Mouse (Mus musculus) induced T-regulatory cell, adult 2 months (primary cell): Measurements from ENCODE around the gene Jtb.

Experiments
- DNase-seq: peaks from one replicate; pipeline ENCODE4 v3.0.0-alpha.2; 2012; ENCODE audit warnings: low read depth

Jtb gene

DNA sequence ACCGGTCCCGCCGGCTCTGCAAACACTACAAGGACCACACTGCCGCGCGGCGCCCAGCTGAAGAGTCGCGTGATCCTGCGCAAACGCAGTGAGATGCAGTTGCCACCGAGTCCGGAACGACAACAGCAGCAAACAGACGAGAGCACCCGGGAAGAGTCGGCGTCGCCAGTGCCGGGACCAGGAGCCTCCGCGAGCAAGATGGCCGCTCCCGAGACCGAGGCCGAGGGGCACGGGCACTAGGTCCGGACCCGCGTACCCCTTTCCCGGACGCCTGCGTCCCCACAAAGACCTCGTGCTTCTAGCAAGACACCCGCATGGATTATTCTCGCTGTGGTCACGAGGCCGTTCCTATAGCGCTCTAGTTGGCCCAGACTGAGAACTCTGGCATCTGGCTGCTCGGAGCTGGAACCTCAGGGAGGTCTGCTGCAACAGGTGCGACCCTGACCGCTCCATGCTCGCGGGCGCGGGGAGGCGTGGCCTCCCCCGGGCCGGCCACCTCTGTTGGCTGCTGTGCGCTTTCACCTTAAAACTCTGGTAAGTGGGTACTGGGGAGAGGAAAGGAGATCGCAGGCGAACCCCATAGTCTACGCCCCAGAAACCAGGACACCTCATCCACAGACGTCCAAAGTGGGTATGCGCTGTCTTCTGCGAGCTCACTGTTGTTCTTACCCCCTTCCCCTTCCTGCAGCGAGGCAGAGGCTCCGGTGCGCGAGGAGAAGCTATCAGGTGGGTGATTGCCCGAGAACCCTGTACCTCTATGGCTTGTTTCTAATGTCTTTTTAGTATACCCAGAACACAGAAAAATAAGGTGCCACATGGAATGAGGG is at the start of gene Jtb:
Gene Jtb, plus strand, starts transcription at position 91 of the 827 bp plus-strand sequence.
- DNase-seq: peak; percentile 95

GRCm38 (mm10) chr3:90183581-90183980 is 47.8 kb upstream of the Jtb start:
- DNase-seq: no peak

- no peak for DNase-seq
Measured at GRCm38 (mm10) chr3:90190859-90191510, 40.4 kb upstream of the Jtb start.

- DNase-seq: no peak
Measured at GRCm38 (mm10) chr3:90194759-90195158, 36.6 kb upstream of the Jtb start.

GRCm38 (mm10) chr3:90195644-90196043 is 35.8 kb upstream of the Jtb start:
- no peak for DNase-seq

- DNase-seq: no peak
Measured at GRCm38 (mm10) chr3:90197548-90197947, 33.8 kb upstream of the Jtb start.

DNA sequence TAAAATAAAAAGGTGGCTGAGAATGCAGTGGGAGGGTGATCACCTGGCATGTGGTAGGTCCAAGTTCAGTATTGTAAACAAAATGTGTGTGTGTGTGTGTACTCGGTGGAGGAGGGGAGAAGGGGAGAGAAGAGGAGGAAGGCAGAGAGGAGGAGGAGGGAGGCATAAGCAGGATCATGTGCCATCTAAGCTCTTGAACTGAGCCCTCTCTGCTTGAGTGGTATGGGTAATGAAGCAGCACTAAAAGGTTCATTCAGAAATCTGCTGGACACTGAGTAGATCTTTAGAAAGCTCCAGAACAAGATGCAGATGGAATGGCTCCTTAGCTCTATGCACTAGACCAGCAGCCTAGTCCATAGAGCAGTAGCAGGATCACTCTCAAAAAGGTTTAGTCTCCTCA is 28.5 kb upstream of the Jtb start:
- DNase-seq: no peak

DNA sequence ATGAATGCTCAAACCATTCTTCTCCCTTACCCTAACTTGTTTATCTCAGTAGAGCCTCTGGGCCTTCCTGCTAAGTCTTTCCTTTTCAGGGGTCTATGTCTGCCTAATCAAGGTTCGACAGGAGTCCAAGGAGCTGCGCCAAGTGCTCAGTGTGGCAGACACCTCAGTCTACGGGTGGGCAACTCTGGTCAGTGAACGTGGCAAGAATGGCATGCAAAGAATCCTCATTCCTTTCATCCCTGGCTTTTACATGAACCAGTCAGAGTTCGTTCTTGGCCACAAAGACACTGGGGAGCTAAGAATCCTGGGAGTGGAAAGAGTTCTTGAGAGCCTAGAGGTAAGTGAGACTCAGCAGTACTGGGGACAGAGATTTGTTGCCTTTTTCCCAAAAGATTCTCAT is 27.8 kb upstream of the Jtb start:
- no peak for DNase-seq

DNA sequence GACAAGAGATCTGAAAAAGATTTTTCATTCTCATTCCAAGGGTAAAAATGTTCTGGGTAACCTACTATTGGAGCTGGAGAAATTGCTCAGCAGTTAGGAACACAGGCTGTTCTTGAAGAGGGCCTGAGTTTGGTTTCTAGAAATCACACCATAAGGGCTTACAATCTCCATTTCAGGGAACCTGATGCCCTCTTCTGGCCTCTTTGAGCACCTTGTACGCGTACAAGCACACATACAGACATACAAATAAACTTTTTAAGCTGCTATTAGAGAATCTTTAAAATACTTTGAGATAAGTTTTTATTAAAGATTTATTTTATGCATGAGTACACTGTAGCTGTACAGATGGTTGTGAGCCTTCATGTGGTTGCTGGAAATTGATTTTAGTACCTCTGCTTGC is 26.8 kb upstream of the Jtb start:
- no peak for DNase-seq

- no peak for DNase-seq
Measured at GRCm38 (mm10) chr3:90208662-90209061, 22.7 kb upstream of the Jtb start.

GRCm38 (mm10) chr3:90209908-90210566 is 21.4 kb upstream of the Jtb start:
- no peak for DNase-seq

- peak; percentile 53 for DNase-seq
Measured at GRCm38 (mm10) chr3:90211475-90212398, 19.7 kb upstream of the Jtb start.

DNA sequence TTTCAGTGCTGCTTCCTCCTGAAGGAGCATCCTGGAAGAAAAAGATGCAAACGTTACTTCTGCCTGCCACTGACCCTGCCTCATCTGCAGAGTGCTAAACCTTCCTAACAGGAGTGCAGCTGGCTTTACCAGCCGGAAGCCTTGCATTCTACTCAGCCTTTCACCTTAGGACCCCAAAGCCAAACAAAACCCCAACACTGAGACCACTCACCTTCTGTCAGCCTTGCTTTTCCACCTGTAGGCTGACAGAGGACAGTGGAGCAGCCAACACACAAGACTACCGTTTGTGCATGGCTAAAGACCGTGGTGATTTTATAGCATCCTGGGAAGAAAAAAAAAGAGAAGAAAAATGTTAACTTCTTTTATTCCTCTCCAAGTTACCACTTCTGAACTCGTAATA is 18.7 kb upstream of the Jtb start:
- DNase-seq: peak; percentile 34

GRCm38 (mm10) chr3:90213377-90213866 is 18.0 kb upstream of the Jtb start, which contains the start of the genes Rps27 and Rab13:
TSS of gene Rps27 (minus strand) at chr3:90213651.
TSS of gene Rab13 (plus strand) at chr3:90213695.
- DNase-seq: peak; percentile 97

DNA sequence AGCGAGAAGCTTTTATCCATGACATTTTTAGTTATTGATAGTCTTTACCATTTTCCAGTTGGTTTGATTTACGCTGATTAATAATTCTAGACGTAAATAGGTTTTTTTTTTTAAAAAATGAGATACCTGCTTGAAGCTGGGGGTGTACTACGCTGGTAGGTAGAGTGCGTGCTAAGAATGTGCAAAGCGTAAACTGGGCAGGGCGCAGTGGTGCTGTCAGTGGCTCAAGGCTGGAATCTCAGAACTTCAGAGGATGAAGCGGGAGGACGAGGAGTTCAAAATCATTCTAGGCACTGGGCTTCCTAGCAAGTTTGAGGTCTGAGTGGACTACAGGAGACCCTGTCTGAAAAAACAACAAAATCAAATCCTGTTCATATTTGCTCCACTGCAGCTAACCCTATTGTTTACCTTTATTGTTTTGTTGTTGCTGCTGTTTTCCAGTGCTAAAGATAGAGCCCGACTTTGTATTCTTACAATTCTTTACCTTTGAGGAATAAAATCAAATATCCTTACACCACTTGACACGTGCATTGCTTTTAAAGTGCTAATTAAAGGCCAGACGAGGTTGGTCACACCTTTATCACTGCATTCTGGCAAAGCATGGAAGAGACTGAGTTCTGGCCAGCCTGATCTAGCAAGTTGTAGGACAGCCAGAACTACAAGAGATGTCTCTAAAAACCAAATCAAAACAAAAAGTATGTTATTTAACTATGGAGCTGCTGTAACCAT is 17.3 kb upstream of the Jtb start:
- no peak for DNase-seq

DNA sequence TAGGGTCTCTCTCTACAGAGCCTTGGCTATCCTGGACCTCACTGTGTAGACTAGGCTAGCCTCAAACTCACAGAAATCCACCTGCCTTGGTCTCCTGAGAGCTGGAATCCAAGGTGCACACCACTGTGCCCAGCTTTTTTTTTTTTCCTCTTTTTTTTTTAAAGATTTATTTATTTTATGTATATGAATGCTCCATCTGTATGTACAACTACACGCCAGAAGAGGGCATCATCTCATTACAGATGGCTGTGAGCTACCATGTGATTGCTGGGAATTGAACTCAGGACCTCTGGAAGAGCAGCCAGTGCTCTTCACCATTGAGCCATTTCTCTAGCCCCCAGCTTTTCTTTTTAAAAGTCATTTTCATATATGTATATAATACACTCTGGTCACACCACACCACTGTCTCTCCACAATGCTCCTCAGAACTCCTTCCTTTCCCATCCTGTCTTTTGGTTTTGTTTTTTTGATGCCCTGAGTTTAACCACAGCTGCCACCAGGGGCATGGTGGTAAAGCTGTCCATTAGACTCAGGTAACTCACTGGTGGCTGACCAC is 15.5 kb upstream of the Jtb start:
- peak; percentile 50 for DNase-seq

DNA sequence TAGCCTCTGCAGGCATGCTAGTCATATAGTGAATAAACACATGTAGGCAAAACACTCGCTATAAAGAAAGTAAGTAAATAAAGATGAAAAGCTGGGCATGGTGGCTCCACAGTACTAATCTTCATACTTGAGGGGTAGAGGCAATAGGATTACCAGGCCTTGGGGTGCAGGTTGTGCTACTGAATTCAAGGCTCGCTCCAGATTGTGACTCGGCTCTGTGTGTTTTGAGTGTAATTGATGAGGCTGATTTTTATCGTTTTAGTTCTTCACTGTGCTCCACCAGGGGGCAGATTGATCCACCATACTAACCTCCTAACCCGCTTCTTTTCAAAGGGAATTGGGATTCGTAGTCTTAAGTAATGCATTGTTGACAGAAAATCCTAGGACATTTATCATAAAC is 11.3 kb upstream of the Jtb start:
- peak; percentile 83 for DNase-seq

- DNase-seq: no peak
Measured at GRCm38 (mm10) chr3:90220531-90220951, 10.9 kb upstream of the Jtb start.

DNA sequence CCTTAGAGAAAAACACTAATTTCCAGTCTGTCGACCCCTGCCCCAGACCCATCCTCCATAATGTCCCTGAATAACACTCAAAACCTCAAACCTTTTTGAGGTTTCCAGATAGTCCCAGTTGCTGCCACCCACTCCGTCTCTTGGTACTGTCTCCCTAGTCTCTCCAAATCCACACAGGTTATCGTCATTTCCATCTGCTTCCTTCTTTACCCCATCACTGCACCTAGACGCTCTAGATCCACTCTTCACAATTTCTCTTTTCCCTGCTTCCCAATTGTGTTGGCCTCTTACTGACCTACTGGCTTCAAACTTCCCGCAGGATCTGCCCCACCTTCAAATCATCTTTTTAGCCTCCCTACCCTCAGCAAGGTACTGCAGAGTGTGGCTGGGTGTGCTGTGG is 10.3 kb upstream of the Jtb start:
- no peak for DNase-seq

- no peak for DNase-seq
Measured at GRCm38 (mm10) chr3:90222455-90222854, 8.9 kb upstream of the Jtb start.

DNA sequence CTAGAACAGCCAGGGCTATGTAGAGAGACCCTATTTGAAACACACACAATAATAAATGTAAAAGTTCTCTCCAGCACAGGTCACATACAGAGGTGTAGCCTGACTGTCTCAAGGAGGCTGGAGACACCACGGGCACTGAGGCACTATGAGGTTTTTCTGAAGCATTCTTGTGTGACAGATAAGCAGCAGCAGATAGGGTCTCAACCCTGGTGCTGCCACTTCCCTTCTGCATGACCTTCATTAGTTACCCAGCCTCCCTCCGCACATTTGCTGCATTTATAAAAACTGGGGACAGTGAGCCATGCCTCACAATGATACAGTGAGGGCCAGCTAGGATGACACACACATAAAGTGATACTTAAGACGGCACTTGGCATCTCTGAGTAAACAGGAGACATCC is 8.5 kb upstream of the Jtb start:
- DNase-seq: no peak
